Mouse (Mus musculus) neural tube, embryonic 14.5 days (tissue): ENCODE data around the gene Pabpc6. TPM values are rescaled to one million over a fixed set of nuclear protein-coding genes. Genes with fewer than 3 reads are reported as not detected.

Source experiments
- ATAC-seq: fragments of 200-750 bp; cut with Nextera tagmentation; 2 replicates; pipeline ENCODE4 v1.8.0; 2017; ENCODE audit warnings: low read depth, mild to moderate bottlenecking, moderate TSS enrichment, moderate library complexity
- H3K27ac ChIP-seq: fragments of 300-500 bp; sonication (generic); 2 replicates; pipeline ENCODE4 v1.5.1; 2014; ENCODE audit warnings: low read depth, mild to moderate bottlenecking, control low read depth, low read length, moderate library complexity, mixed read lengths
- H3K27me3 ChIP-seq: fragments of 300-500 bp; sonication (generic); 2 replicates; pipeline ENCODE4 v1.6.1; 2014; ENCODE audit warnings: low read length; ENCODE audit not compliant: control insufficient read depth, insufficient read depth
- H3K36me3 ChIP-seq: fragments of 300-500 bp; sonication (generic); 2 replicates; pipeline ENCODE4 v1.6.1; 2014; ENCODE audit warnings: low read length, mixed read lengths; ENCODE audit not compliant: control insufficient read depth, insufficient read depth
- H3K4me1 ChIP-seq: fragments of 300-500 bp; sonication (generic); 2 replicates; pipeline ENCODE4 v1.6.1; 2014; ENCODE audit warnings: low read length; ENCODE audit not compliant: control insufficient read depth, insufficient read depth
- H3K4me2 ChIP-seq: fragments of 300-500 bp; sonication (generic); 2 replicates; pipeline ENCODE4 v1.6.1; 2014; ENCODE audit warnings: mild to moderate bottlenecking, low read depth, low read length, control low read depth
- H3K4me3 ChIP-seq: fragments of 300-500 bp; sonication (generic); 2 replicates; pipeline ENCODE4 v1.5.1; 2014; ENCODE audit warnings: low read depth, low read length, control low read depth, mixed read lengths
- H3K9ac ChIP-seq: fragments of 300-500 bp; sonication (generic); replicated peaks from 2 replicates; pipeline ENCODE4 v1.6.1; 2014; ENCODE audit warnings: low read depth, mild to moderate bottlenecking, control low read depth, low read length, mixed read lengths
- H3K9me3 ChIP-seq: fragments of 300-500 bp; sonication (generic); 2 replicates; pipeline ENCODE4 v1.6.1; 2016; ENCODE audit warnings: low read length; ENCODE audit not compliant: control insufficient read depth
- WGBS: fragments of 180-500 bp; shearing (Covaris S2); extraction: QIAGEN DNeasy Blood & Tissue Kit; methylation state at CpG from one replicate; pipeline ENCODE4 v1.1.7; 2014; 5-methylcytosine and 5-hydroxymethylcytosine counted together
- polyA plus RNA-seq: library from polyadenylated mRNA; unstranded; fragments of >200 nt; fragmentation: Nextera tagmentation; extraction: Ambion mirVana; gene quantifications from 2 replicates; pipeline ENCODE4 v1.2.1, GENCODE M21; 2014

Gene Pabpc6
- polyA plus RNA-seq = not detected in 2 replicates

DNA sequence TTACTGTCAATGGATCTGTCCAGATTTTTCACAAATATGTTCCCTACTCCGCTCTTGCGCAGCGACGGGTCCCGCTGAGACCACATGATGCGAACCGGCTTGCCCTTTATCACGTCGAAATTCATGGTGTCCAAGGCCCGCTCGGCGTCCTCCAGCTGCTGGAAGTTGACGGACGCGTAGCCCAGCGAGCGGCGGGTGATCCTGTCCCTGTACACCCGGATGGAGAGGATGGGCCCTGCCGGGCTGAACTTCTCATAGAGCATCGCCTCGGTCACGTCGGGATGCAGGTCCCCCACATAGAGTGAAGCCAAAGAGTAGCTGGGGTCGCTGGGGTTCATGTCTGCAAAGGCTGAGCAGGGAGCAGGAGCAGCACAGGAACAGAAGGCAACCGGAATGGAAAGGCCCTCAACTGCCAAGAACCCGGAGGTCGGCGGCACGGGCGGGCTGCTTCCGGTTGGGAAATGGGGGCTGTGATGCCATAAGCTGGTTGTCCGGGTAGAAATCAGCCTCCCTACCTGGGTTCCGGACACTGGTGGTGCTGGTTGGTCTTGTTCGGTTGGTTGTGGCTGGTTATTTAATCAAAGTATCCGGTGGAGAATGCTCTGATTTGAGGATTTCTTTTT, at the start of gene Pabpc6:
Pabpc6 (minus strand) TSS at position 435 of the 623 bp plus-strand sequence.
- Histone ChIP-seq H3K4me1 (no peaks in the 10 kb centered on the region), H3K27me3 (no peaks in the 10 kb centered on the region), H3K4me2 (no peak within 1 kb of the TSS), H3K9me3 (no peaks in the 10 kb centered on the region), H3K9ac (no peak within 1 kb of the TSS), H3K27ac (no peak within 1 kb of the TSS), H3K4me3 (no peak within 1 kb of the TSS), H3K36me3 (no peaks in the 10 kb centered on the region)
- no peak for ATAC-seq
- WGBS = 96% methylated on average over 36 of the region's 36 CpGs

DNA sequence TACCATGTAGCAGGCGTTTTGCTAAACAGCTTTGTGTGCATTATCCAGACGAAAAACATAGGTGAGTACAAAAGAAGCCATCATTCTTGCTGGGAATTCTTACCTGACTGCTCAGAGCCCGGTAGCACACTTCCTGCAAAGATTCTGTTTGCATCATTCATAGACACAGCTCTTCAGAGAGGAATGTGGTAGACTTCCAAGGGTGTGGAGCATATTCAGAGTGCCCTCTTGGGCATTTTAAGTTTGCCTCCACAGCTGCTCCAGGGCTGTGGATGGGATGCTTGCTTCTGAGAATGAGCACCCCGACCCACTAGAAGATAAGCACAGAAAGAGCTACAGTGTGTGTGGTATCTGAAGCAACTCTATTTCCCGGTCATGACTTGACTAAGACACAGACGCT, 41.4 kb upstream of the Pabpc6 start:
- Histone ChIP-seq H3K9ac (no peak overlapping the region), H3K4me2 (no peak overlapping the region), H3K27ac (no peak overlapping the region), H3K4me1 (no peaks in the 10 kb centered on the region), H3K36me3 (no peaks in the 10 kb centered on the region), H3K9me3 (no peaks in the 10 kb centered on the region; the same call in 1 of the 2 replicates), H3K4me3 (no peak overlapping the region), H3K27me3 (no peaks in the 10 kb centered on the region)
- 89% methylated on average over 6 of the region's 6 CpGs for WGBS
- ATAC-seq = no peak

DNA sequence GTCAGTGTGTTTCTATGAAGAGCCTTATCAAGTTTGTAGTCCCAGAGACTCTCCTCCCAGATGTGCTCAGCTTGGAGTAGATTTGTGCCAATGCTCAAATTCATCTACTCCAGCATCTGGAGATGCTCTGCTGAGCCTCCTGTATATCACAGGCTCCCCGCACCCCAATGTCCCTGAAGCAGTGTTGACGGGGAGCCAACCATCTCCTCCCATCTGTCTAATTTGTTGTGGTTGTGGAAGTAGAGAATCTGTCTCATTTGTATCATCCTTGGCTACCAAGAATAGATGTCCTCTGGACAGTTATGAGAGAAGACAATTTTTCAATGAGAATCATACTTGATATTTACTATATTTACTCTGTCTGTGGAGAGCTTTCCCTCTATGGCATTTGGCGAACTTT, 39.4 kb upstream of the Pabpc6 start:
- Histone ChIP-seq H3K27me3 (no peaks in the 10 kb centered on the region), H3K9ac (no peak overlapping the region), H3K4me2 (no peak overlapping the region), H3K9me3 (no peaks in the 10 kb centered on the region), H3K4me3 (no peak overlapping the region), H3K4me1 (no peaks in the 10 kb centered on the region), H3K27ac (no peak overlapping the region), H3K36me3 (no peaks in the 10 kb centered on the region)
- no peak for ATAC-seq
- 92% methylated on average over 3 of the region's 3 CpGs for WGBS

DNA sequence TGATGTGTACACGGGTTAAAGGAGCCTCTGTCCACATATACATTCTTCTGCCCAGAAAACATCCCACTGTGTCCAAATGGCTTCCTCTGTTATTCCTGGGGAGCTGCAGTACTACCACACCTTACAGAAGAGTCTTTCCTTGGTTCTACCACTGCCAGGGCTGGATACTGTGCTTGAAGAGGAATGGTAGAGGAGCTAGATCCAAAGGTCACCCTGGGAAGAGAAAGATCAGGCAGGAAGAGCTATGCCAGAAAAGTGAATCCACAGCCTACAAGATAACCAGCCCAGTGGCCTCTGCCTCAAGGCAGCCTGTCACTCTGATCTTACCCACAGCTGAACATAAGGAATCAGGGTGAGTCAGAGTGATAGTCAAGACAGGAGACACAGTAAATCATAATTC, 37.8 kb upstream of the Pabpc6 start:
- 97% methylated on average over 1 of the region's 1 CpGs for WGBS
- Histone ChIP-seq H3K4me2 (no peak overlapping the region), H3K36me3 (no peaks in the 10 kb centered on the region), H3K27me3 (no peaks in the 10 kb centered on the region), H3K9ac (no peak overlapping the region), H3K4me1 (no peaks in the 10 kb centered on the region), H3K4me3 (no peak overlapping the region), H3K9me3 (no peaks in the 10 kb centered on the region), H3K27ac (no peak overlapping the region)
- ATAC-seq = no peak

DNA sequence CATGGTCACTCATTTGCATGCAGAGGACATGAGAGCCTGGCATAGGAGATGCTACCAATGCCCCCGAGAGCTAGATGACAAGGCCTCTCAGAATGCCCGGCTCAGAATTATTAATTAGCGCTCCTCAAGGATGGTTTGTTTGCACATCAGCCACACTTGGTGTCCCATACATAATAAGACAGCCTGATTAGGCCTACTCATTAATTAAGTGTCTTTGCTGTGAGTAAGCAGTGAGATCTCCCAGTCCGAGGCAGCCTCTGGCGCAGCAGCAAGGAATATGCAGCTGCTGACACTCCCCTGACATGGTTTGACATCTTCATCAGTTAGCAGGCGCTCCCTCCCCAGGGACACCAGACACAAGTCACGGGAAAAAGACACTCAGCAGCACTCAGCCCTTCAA, 28.2 kb upstream of the Pabpc6 start:
- Histone ChIP-seq H3K4me1 (no peaks in the 10 kb centered on the region), H3K9me3 (no peaks in the 10 kb centered on the region), H3K36me3 (no peaks in the 10 kb centered on the region), H3K4me2 (no peak overlapping the region), H3K27ac (no peak overlapping the region), H3K4me3 (no peak overlapping the region), H3K27me3 (no peaks in the 10 kb centered on the region), H3K9ac (no peak overlapping the region)
- no peak for ATAC-seq
- WGBS = 46% methylated on average over 7 of the region's 7 CpGs

DNA sequence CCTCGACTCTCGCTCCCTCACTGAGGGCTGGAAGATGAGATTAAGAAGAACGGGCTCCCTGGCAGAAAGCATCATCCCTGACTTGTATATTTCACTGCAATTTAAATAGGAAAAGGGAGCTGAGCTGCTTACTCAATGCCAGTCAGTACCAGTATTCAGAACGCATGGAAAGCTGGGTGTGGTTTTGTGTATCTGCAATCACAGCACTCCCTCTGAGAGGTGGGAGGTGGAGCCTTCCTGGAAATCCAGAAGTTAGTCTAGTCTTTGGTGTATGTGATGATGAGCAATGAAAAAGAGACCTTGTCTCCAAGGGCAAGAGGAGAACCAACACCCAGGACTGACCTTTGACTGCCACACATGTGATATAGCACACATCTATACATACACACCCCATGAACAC, 21.7 kb upstream of the Pabpc6 start:
- ATAC-seq = no peak
- Histone ChIP-seq H3K4me2 (no peak overlapping the region), H3K4me1 (no peaks in the 10 kb centered on the region), H3K27ac (no peak overlapping the region), H3K27me3 (no peaks in the 10 kb centered on the region), H3K36me3 (no peaks in the 10 kb centered on the region), H3K9ac (no peak overlapping the region), H3K4me3 (no peak overlapping the region), H3K9me3 (no peaks in the 10 kb centered on the region)
- 80% methylated on average over 4 of the region's 4 CpGs for WGBS

DNA sequence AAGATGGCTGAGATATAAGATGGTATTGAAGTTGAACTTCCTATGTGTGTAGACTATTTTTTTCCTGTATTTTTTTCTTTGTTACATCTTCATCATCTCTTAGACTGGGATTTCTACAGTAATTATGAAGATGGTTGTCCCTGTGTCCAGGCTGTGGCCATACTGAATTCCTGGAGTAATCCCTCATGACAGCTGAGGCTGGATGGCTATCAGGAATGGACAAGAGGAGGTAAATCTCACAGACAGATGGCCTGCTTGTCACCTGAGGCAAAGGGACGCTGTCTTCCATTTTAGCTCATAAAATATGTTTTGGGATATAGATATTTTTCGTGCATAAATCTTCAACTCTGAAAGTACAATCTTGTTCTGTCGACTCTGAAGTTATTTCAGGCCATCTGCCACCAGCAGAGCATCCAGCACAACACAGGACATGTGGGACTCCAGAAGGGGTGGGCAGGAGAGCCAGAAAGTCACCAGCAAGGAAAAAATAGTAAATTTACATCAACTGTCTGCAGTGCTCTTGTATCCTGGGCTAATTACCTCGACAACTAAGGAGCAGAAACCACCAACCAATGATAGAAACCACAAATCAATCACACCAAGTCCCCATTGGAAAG, 14.1 kb upstream of the Pabpc6 start:
- ATAC-seq = no peak
- H3K4me2 ChIP-seq = no peak overlapping the region
- no peak overlapping the region for H3K4me3 ChIP-seq

DNA sequence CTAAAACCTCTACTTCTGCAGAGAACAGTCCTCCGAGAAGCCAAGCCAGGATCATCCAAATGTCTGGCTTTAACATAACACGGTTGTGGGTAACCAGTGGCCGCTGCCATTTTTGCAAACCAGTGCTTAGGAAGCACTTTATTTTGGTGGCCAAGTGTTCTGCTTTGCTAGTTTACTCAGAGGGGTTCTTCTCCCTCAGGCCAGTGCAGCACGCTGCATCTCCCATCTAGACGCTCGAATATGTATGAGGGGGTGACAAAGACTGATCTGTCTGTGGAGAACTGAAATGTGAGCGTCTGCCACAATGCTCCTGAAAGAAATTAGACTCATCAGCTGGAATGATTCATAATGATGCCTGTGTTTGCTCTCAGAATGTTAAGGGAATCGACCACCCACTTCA, 11.2 kb upstream of the Pabpc6 start:
- no peak for ATAC-seq

More for the DNA sequence above, 14.1 kb upstream of the Pabpc6 start:
- no peaks in the 10 kb centered on the region for H3K36me3 ChIP-seq
- 0 out of 2 replicates have a peak, but pooled peaks cover 4% of the 10 kb centered on the region for H3K4me1 ChIP-seq
- H3K27me3 ChIP-seq = no peaks in the 10 kb centered on the region
- H3K9ac ChIP-seq = no peak overlapping the region
- no peak overlapping the region for H3K27ac ChIP-seq
- 64% methylated on average over 4 of the region's 4 CpGs for WGBS
- H3K9me3 ChIP-seq = no peaks in the 10 kb centered on the region

DNA sequence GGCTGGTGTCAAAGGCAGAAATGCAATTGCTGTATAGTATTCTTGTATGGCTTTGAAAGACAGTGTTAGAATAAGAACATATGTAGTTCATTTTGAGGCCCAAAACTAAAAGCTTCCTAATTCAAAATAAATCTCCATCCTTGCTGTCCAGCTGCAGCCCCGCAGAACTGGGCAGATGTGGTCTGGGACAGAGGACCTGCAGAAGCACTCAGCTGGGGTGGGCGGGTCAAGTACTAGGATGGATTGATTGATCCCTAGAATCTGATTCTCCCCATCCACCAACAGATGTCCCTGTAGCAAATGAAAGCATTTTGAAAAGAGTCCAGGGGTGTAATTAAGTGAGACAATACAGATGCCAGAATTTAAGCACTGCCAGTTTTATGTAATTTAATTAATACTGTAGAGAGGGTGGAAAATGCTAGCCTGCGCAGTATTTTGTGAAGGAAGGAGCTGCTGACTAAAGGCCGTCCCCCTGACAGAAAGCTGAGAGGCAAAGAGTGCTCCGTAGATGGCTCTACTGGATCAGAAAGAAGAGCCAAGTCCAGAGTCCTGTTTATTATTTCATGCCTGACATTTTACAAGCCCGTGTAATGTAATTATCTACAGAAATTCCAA, 5.8 kb upstream of the Pabpc6 start:
- H3K36me3 ChIP-seq = no peaks in the 10 kb centered on the region
- H3K4me1 ChIP-seq = no peaks in the 10 kb centered on the region
- no peak overlapping the region for H3K4me3 ChIP-seq
- no peaks in the 10 kb centered on the region for H3K27me3 ChIP-seq
- no peak overlapping the region for H3K4me2 ChIP-seq
- 42% methylated on average over 6 of the region's 6 CpGs for WGBS
- H3K9me3 ChIP-seq = no peaks in the 10 kb centered on the region
- H3K27ac ChIP-seq = no peak overlapping the region
- H3K9ac ChIP-seq = no peak overlapping the region
- ATAC-seq = no peak

More for the DNA sequence above, 11.2 kb upstream of the Pabpc6 start:
- Histone ChIP-seq H3K4me1 (0 out of 2 replicates have a peak, but pooled peaks cover 4% of the 10 kb centered on the region), H3K27me3 (no peaks in the 10 kb centered on the region), H3K9me3 (no peaks in the 10 kb centered on the region), H3K36me3 (no peaks in the 10 kb centered on the region), H3K27ac (no peak overlapping the region), H3K4me2 (no peak overlapping the region), H3K4me3 (no peak overlapping the region), H3K9ac (no peak overlapping the region)
- WGBS = 28% methylated on average over 8 of the region's 8 CpGs
